Mouse (Mus musculus) brain, adult 2 months (tissue): ENCODE data around the gene Rnf123.
A peak's percentile ranks its signal among the peaks of the same experiment; 100 is the strongest.

Experiments
- DNase-seq: peaks from one replicate; pipeline ENCODE4 v3.0.0; 2011; ENCODE audit warnings: low read depth, low spot score

Rnf123 gene

GRCm38 (mm10) chr9:108062142-108062541, 21.0 kb downstream of the Rnf123 start:
- no peak for DNase-seq

- no peak for DNase-seq
Observed at GRCm38 (mm10) chr9:108058291-108058690, 24.9 kb downstream of the Rnf123 start.

GRCm38 (mm10) chr9:108057262-108057562, 25.9 kb downstream of the Rnf123 start:
- no peak for DNase-seq

- no peak for DNase-seq
Observed at GRCm38 (mm10) chr9:108056361-108057261, 26.5 kb downstream of the Rnf123 start.

- DNase-seq = no peak
Observed at GRCm38 (mm10) chr9:108055661-108056237, 27.4 kb downstream of the Rnf123 start.

- no peak for DNase-seq
Observed at GRCm38 (mm10) chr9:108055061-108055460, 28.1 kb downstream of the Rnf123 start.

GRCm38 (mm10) chr9:108054331-108055040, 28.7 kb downstream of the Rnf123 start:
- no peak for DNase-seq

GRCm38 (mm10) chr9:108053665-108054225, 29.4 kb downstream of the Rnf123 start:
- DNase-seq = no peak

- peak; percentile 98 for DNase-seq
Observed at GRCm38 (mm10) chr9:108052885-108053664, 30.1 kb downstream of the Rnf123 start, which contains the start of gene Amigo3. Gene Amigo3 (plus strand): TSS chr9:108053159.

GRCm38 (mm10) chr9:108052411-108052810, 30.7 kb downstream of the Rnf123 start:
- no peak for DNase-seq

GRCm38 (mm10) chr9:108051931-108052220, 31.3 kb downstream of the Rnf123 start:
- DNase-seq = no peak

- peak; percentile 43 for DNase-seq
Observed at GRCm38 (mm10) chr9:108051184-108051930, 31.8 kb downstream of the Rnf123 start.

GRCm38 (mm10) chr9:108049561-108050251, 33.4 kb downstream of the Rnf123 start:
- no peak for DNase-seq

GRCm38 (mm10) chr9:108049016-108049455, 34.1 kb downstream of the Rnf123 start, which contains the start of gene Gmppb:
Gene Gmppb (plus strand): TSS chr9:108049242.
- DNase-seq = peak; percentile 99

- no peak for DNase-seq
Observed at GRCm38 (mm10) chr9:108048566-108048955, 34.6 kb downstream of the Rnf123 start.

- DNase-seq = no peak
Observed at GRCm38 (mm10) chr9:108047601-108048565, 35.3 kb downstream of the Rnf123 start.

GRCm38 (mm10) chr9:108046582-108046981, 36.6 kb downstream of the Rnf123 start:
- no peak for DNase-seq

- DNase-seq = no peak
Observed at GRCm38 (mm10) chr9:108044751-108045492, 38.2 kb downstream of the Rnf123 start.
